Mouse (Mus musculus): ENCODE results near the gene Irak1. TPM values are rescaled to one million over a fixed set of nuclear protein-coding genes. Genes with fewer than 3 reads are reported as not detected.

The Irak1 gene
- total RNA-seq (2014; rRNA removed) (57.2 and 59.1 TPM in 2 replicates), polyA plus RNA-seq (2015; fragmentation: Nextera tagmentation; extraction: Ambion mirVana) (33.5 and 35.6 TPM in 2 replicates)

GRCm38 (mm10) chrX:74023188-74024049, at the start of gene Irak1:
TSS of gene Irak1 (minus strand) at chrX:74023918.
- peak within 1 kb of the TSS; percentile 55 for H3K4me2 ChIP-seq (ENCODE audit: low read depth, low read length, poor library complexity, severe bottlenecking)
- no peaks in the 10 kb centered on the region for H3K27me3 ChIP-seq (ENCODE audit: insufficient read depth, low read length)

GRCm38 (mm10) chrX:74070794-74071193, 47.1 kb upstream of the Irak1 start:
- Histone ChIP-seq H3K4me2 (ENCODE audit: low read depth, low read length, poor library complexity, severe bottlenecking) (no peak overlapping the region), H3K36me3 (ENCODE audit: insufficient read depth, low read length) (no peaks in the 10 kb centered on the region), H3K9ac (replicated peaks; ENCODE audit: low read length, poor library complexity, severe bottlenecking) (no peak overlapping the region), H3K4me1 (ENCODE audit: insufficient read depth, low read length) (no peaks in the 10 kb centered on the region), H3K9me3 (ENCODE audit: low read length) (no peaks in the 10 kb centered on the region), H3K4me3 (ENCODE audit: low read depth, low read length) (no peak overlapping the region), H3K27me3 (ENCODE audit: insufficient read depth, low read length) (no peaks in the 10 kb centered on the region), H3K27ac (ENCODE audit: low read depth, low read length) (no peak overlapping the region)
- TF ChIP-seq CTCF (IDR thresholded peaks at IDR 0.05) = no peak
- DNase-seq (ENCODE audit: low spot score) = no peak
- ATAC-seq (ENCODE audit: low FRiP score) = no peak

More at GRCm38 (mm10) chrX:74023188-74024049, at the start of gene Irak1:
- Histone ChIP-seq H3K36me3 (ENCODE audit: insufficient read depth, low read length) (no peaks in the 10 kb centered on the region), H3K4me1 (ENCODE audit: insufficient read depth, low read length) (no peaks in the 10 kb centered on the region), H3K9ac (replicated peaks; ENCODE audit: low read length, poor library complexity, severe bottlenecking) (peak within 1 kb of the TSS; percentile 71), H3K9me3 (ENCODE audit: low read length) (no peaks in the 10 kb centered on the region), H3K4me3 (ENCODE audit: low read depth, low read length) (peak within 1 kb of the TSS; percentile 47), H3K27ac (ENCODE audit: low read depth, low read length) (peak within 1 kb of the TSS; percentile 89)
- 17% methylated on average over 61 of the region's 72 CpGs for WGBS
- DNase-seq (ENCODE audit: low spot score) = peak; percentile 74
- TF ChIP-seq CTCF (IDR thresholded peaks at IDR 0.05) = peak; percentile 76
- ATAC-seq (ENCODE audit: low FRiP score) = peak; percentile 89

GRCm38 (mm10) chrX:74067891-74068290, 44.2 kb upstream of the Irak1 start:
- DNase-seq (ENCODE audit: low spot score) (peak; percentile 1), ATAC-seq (ENCODE audit: low FRiP score) (no peak)
- Histone ChIP-seq H3K4me1 (ENCODE audit: insufficient read depth, low read length) (no peaks in the 10 kb centered on the region), H3K9ac (replicated peaks; ENCODE audit: low read length, poor library complexity, severe bottlenecking) (no peak overlapping the region), H3K9me3 (ENCODE audit: low read length) (no peaks in the 10 kb centered on the region), H3K4me2 (ENCODE audit: low read depth, low read length, poor library complexity, severe bottlenecking) (no peak overlapping the region), H3K4me3 (ENCODE audit: low read depth, low read length) (no peak overlapping the region), H3K27ac (ENCODE audit: low read depth, low read length) (no peak overlapping the region), H3K27me3 (ENCODE audit: insufficient read depth, low read length) (no peaks in the 10 kb centered on the region), H3K36me3 (ENCODE audit: insufficient read depth, low read length) (no peaks in the 10 kb centered on the region)
- no peak for TF ChIP-seq CTCF (IDR thresholded peaks at IDR 0.05)
- 78% methylated on average over 9 of the region's 9 CpGs for WGBS

- Histone ChIP-seq H3K4me2 (ENCODE audit: low read depth, low read length, poor library complexity, severe bottlenecking) (no peak overlapping the region), H3K4me3 (ENCODE audit: low read depth, low read length) (no peak overlapping the region), H3K27ac (ENCODE audit: low read depth, low read length) (no peak overlapping the region), H3K27me3 (ENCODE audit: insufficient read depth, low read length) (no peaks in the 10 kb centered on the region), H3K36me3 (ENCODE audit: insufficient read depth, low read length) (no peaks in the 10 kb centered on the region), H3K9me3 (ENCODE audit: low read length) (no peaks in the 10 kb centered on the region), H3K9ac (replicated peaks; ENCODE audit: low read length, poor library complexity, severe bottlenecking) (no peak overlapping the region), H3K4me1 (ENCODE audit: insufficient read depth, low read length) (no peaks in the 10 kb centered on the region)
- no peak for TF ChIP-seq CTCF (IDR thresholded peaks at IDR 0.05)
- no peak for ATAC-seq (ENCODE audit: low FRiP score)
- no peak for DNase-seq (ENCODE audit: low spot score)
- 68% methylated on average over 1 of the region's 1 CpGs for WGBS
Measured at GRCm38 (mm10) chrX:74045107-74045506, 21.4 kb upstream of the Irak1 start.

- peaks cover 5% of the 10 kb centered on the region for H3K36me3 ChIP-seq (ENCODE audit: insufficient read depth, low read length)
- H3K9ac ChIP-seq (replicated peaks; ENCODE audit: low read length, poor library complexity, severe bottlenecking) = no peak overlapping the region
- H3K4me1 ChIP-seq (ENCODE audit: insufficient read depth, low read length) = no peaks in the 10 kb centered on the region
- no peak for TF ChIP-seq CTCF (IDR thresholded peaks at IDR 0.05)
- no peak overlapping the region for H3K4me3 ChIP-seq (ENCODE audit: low read depth, low read length)
- ATAC-seq (ENCODE audit: low FRiP score) (no peak), DNase-seq (ENCODE audit: low spot score) (peak; percentile 8)
- 63% methylated on average over 5 of the region's 5 CpGs for WGBS
- no peaks in the 10 kb centered on the region for H3K9me3 ChIP-seq (ENCODE audit: low read length)
- no peaks in the 10 kb centered on the region for H3K27me3 ChIP-seq (ENCODE audit: insufficient read depth, low read length)
- no peak overlapping the region for H3K27ac ChIP-seq (ENCODE audit: low read depth, low read length)
- no peak overlapping the region for H3K4me2 ChIP-seq (ENCODE audit: low read depth, low read length, poor library complexity, severe bottlenecking)
Measured at GRCm38 (mm10) chrX:74037702-74038375, 14.1 kb upstream of the Irak1 start.

GRCm38 (mm10) chrX:74030000-74030399, 6.3 kb upstream of the Irak1 start:
- DNase-seq (ENCODE audit: low spot score) (no peak), ATAC-seq (ENCODE audit: low FRiP score) (no peak)
- Histone ChIP-seq H3K4me3 (ENCODE audit: low read depth, low read length) (no peak overlapping the region), H3K4me2 (ENCODE audit: low read depth, low read length, poor library complexity, severe bottlenecking) (no peak overlapping the region), H3K36me3 (ENCODE audit: insufficient read depth, low read length) (no peaks in the 10 kb centered on the region), H3K9me3 (ENCODE audit: low read length) (no peaks in the 10 kb centered on the region), H3K27me3 (ENCODE audit: insufficient read depth, low read length) (no peaks in the 10 kb centered on the region), H3K9ac (replicated peaks; ENCODE audit: low read length, poor library complexity, severe bottlenecking) (no peak overlapping the region), H3K27ac (ENCODE audit: low read depth, low read length) (no peak overlapping the region), H3K4me1 (ENCODE audit: insufficient read depth, low read length) (no peaks in the 10 kb centered on the region)
- TF ChIP-seq CTCF (IDR thresholded peaks at IDR 0.05) = no peak
- 67% methylated on average over 1 of the region's 1 CpGs for WGBS

All from midbrain, postnatal 0 days (tissue).